Mouse (Mus musculus) gastrocnemius, postnatal 4 days (tissue): Measurements from ENCODE around the gene Brat1. TPM values are rescaled to one million over a fixed set of nuclear protein-coding genes. Genes with fewer than 3 reads are reported as not detected.

Source experiments
- DNase-seq, 2 experiments: peaks; one replicate each; pipeline ENCODE4 v3.0.0; 2021 to 2022; ENCODE audit warnings: low spot score in 2 of 2, mixed read lengths in 2 of 2
- total RNA-seq, 2 experiments: library from RNA; stranded (reverse); gene quantifications; 2 replicates each; pipeline ENCODE4 v1.2.3; 2021

The Brat1 gene
- total RNA-seq, 2 experiments from 2014 or later, result 13.9 to 14.2 TPM

GRCm38 (mm10) chr5:140699776-140700175 lies 5.0 kb upstream of the Brat1 start:
- DNase-seq, result no peak

GRCm38 (mm10) chr5:140701661-140702060 lies 3.1 kb upstream of the Brat1 start:
- DNase-seq, result no peak

- peak; percentile 95 for DNase-seq
Observed at GRCm38 (mm10) chr5:140702103-140702513, 2.7 kb upstream of the Brat1 start, which contains the start of gene Iqce. TSS of gene Iqce (minus strand) at chr5:140702378.

GRCm38 (mm10) chr5:140702618-140703175 lies 2.1 kb upstream of the Brat1 start:
- DNase-seq, result no peak

GRCm38 (mm10) chr5:140703480-140704377 lies 1.1 kb upstream of the Brat1 start:
- no peak for DNase-seq

GRCm38 (mm10) chr5:140705501-140706171 lies 825 bp downstream of the Brat1 start:
- no peak for DNase-seq

GRCm38 (mm10) chr5:140710315-140710714 lies 5.5 kb downstream of the Brat1 start:
- DNase-seq, result no peak

GRCm38 (mm10) chr5:140711040-140711439 lies 6.2 kb downstream of the Brat1 start:
- no peak for DNase-seq

- no peak for DNase-seq
Observed at GRCm38 (mm10) chr5:140720773-140721172, 16.0 kb downstream of the Brat1 start.

GRCm38 (mm10) chr5:140722121-140722520 lies 17.3 kb downstream of the Brat1 start:
- no peak for DNase-seq

GRCm38 (mm10) chr5:140723822-140724221 lies 19.0 kb downstream of the Brat1 start, which contains the start of gene Amz1:
TSS of gene Amz1 (plus strand) at chr5:140724127.
- no peak for DNase-seq

- DNase-seq, result no peak
Observed at GRCm38 (mm10) chr5:140726062-140726839, 21.4 kb downstream of the Brat1 start.

- DNase-seq, result no peak
Observed at GRCm38 (mm10) chr5:140726946-140727740, 22.3 kb downstream of the Brat1 start.

- DNase-seq, result no peak
Observed at GRCm38 (mm10) chr5:140731040-140731797, 26.4 kb downstream of the Brat1 start.

GRCm38 (mm10) chr5:140732195-140732594 lies 27.4 kb downstream of the Brat1 start:
- DNase-seq, result no peak

- no peak for DNase-seq
Observed at GRCm38 (mm10) chr5:140733336-140733735, 28.5 kb downstream of the Brat1 start.

GRCm38 (mm10) chr5:140735297-140735696 lies 30.5 kb downstream of the Brat1 start:
- no peak for DNase-seq

GRCm38 (mm10) chr5:140736166-140736565 lies 31.4 kb downstream of the Brat1 start:
- no peak for DNase-seq

GRCm38 (mm10) chr5:140739813-140740212 lies 35.0 kb downstream of the Brat1 start:
- no peak for DNase-seq
